ENCODE assay signal across 16 mouse cellular contexts in genomic region chr9:112595731-112596130, GRCm38 (mm10).
DNase-seq lines count a peak whose midpoint lies in the region; TF ChIP-seq lines count a peak whose summit lies in the region.
"Had no signal": no experiment of that assay in that cellular context is flagged by ENCODE, and none has a peak within 500 bp of the region (broad histone marks: within the 10 kb centered on the region; RNA-seq: fewer than 3 reads in every experiment).

No protein-coding gene starts in this region.

- peak; percentile 15 to 41 for DNase-seq in cerebellum, adult 18-20 months
- no peak for DNase-seq in cerebellum, postnatal 4 days (ENCODE audit: low spot score in 2 of 2)
- peak; percentile 4 to 54 for DNase-seq in layer of hippocampus, adult 18-20 months (ENCODE audit: low spot score in 2 of 2)
- no peak for DNase-seq in layer of hippocampus, postnatal 10 days (ENCODE audit: low spot score in 2 of 2)
- DNase-seq in brain, embryonic 14.5 days (ENCODE audit: low read depth): peak; percentile 17
- peak; percentile 18 for DNase-seq in telencephalon, adult 2 months (ENCODE audit: low read depth, low spot score)
- no peak for DNase-seq in spleen, postnatal 36 days (ENCODE audit: low spot score in 2 of 2)
- DNase-seq: adrenal gland, adult 2 months; embryo, embryonic 11 days; gastrocnemius, adult 2 months; gastrocnemius, postnatal 36 days; heart, adult 18-20 months; heart, postnatal 36 days; kidney, adult 18-20 months; kidney, postnatal 36 days; lung, postnatal 36 days had no signal

- TF ChIP-seq POLR2A in brain, embryonic 14.5 days (IDR thresholded peaks at IDR 0.05; ENCODE audit: borderline replicate concordance, extremely low read depth, insufficient read depth, insufficient read length, poor library complexity, severe bottlenecking): no peak

- TF ChIP-seq CTCF in brain, embryonic 14.5 days (IDR thresholded peaks at IDR 0.05; ENCODE audit: borderline replicate concordance, extremely low read depth, insufficient read depth, insufficient read length): no peak

Comparison
In these comparisons a context has a peak if more than half of its experiments do, and no peak if none do; other contexts are left out.
1. DNase-seq: peak in cerebellum, adult 18-20 months (2 of 2), layer of hippocampus, adult 18-20 months (2 of 2), brain, embryonic 14.5 days (single experiment) and telencephalon, adult 2 months (single experiment); none in cerebellum, postnatal 4 days (0 of 2), layer of hippocampus, postnatal 10 days (0 of 2) and spleen, postnatal 36 days (0 of 2).